Mouse (Mus musculus): ENCODE data around the gene Lrp11.

- TF ChIP-seq CTCF (IDR thresholded peaks at IDR 0.05; ENCODE audit: low read depth) (peak; percentile 67), EP300 (IDR thresholded peaks at IDR 0.05; ENCODE audit: low read depth) (no peak)
Measured at GRCm38 (mm10) chr10:7578002-7578401, 11.6 kb upstream of the Lrp11 start.

Data from liver, postnatal 0 days (tissue).